Mouse (Mus musculus) MEL (cell line): Measurements from ENCODE around the gene Snrnp70. TPM values are rescaled to one million over a fixed set of nuclear protein-coding genes. Genes with fewer than 3 reads are reported as not detected.

Source experiments
- DNase-seq: peaks from one replicate; pipeline ENCODE4 v3.0.0; 2011; ENCODE audit warnings: low read depth, low spot score
- H3K27ac ChIP-seq: 2 replicates; pipeline ENCODE4 v1.5.1; 2012; ENCODE audit warnings: low read depth, mild to moderate bottlenecking, control low read depth, low read length, moderate library complexity; ENCODE audit not compliant: control insufficient read depth
- H3K27me3 ChIP-seq, 2 experiments: fragments of 150-350 bp in 1 of 2; sonication (generic) in 1 of 2; 2 replicates each; pipeline ENCODE4 v1.6.1; 2012; ENCODE audit warnings: low read length in 2 of 2, mild to moderate bottlenecking in 2 of 2, improper control_type of control experiment in 1 of 2, moderate library complexity in 1 of 2; ENCODE audit not compliant: insufficient read depth in 2 of 2, control insufficient read depth in 1 of 2
- H3K36me3 ChIP-seq, 2 experiments: 2 replicates each; pipeline ENCODE4 v1.6.1; 2012 to 2014; ENCODE audit warnings: low read length in 2 of 2, improper control_type of control experiment in 1 of 2, inconsistent platforms in 1 of 2, mild to moderate bottlenecking in 1 of 2; ENCODE audit not compliant: insufficient read depth in 2 of 2, control insufficient read depth in 1 of 2
- H3K4me1 ChIP-seq, 2 experiments: fragments of 150-350 bp in 1 of 2; sonication (generic) in 1 of 2; 2 replicates each; pipeline ENCODE4 v1.6.1; 2012; ENCODE audit warnings: low read length in 2 of 2, improper control_type of control experiment in 1 of 2, mild to moderate bottlenecking in 1 of 2; ENCODE audit not compliant: insufficient read depth in 2 of 2, control insufficient read depth in 1 of 2
- H3K4me3 ChIP-seq, 2 experiments: fragments of 150-350 bp in 1 of 2; sonication (generic) in 1 of 2; 2 replicates each; pipeline ENCODE4 v1.5.1; 2012; ENCODE audit warnings: low read depth in 2 of 2, low read length in 2 of 2, mild to moderate bottlenecking in 2 of 2, moderate library complexity in 2 of 2, control low read depth in 1 of 2, improper control_type of control experiment in 1 of 2; ENCODE audit not compliant: control insufficient read depth in 1 of 2, insufficient read depth in 1 of 2
- H3K79me2 ChIP-seq: 2 replicates; pipeline ENCODE4 v1.6.1; 2012; ENCODE audit warnings: mild to moderate bottlenecking, low read length, moderate library complexity; ENCODE audit not compliant: control insufficient read depth, poor library complexity, insufficient read depth
- H3K9ac ChIP-seq: 2 replicates; pipeline ENCODE4 v1.6.1; 2012; ENCODE audit warnings: low read depth, mild to moderate bottlenecking, control low read depth, low read length, moderate library complexity; ENCODE audit not compliant: control insufficient read depth, poor library complexity, severe bottlenecking
- H3K9me3 ChIP-seq: fragments of 150-350 bp; sonication (generic); replicated peaks from 2 replicates; pipeline ENCODE4 v1.6.1; 2012; ENCODE audit warnings: mild to moderate bottlenecking, low read length, improper control_type of control experiment, moderate library complexity; ENCODE audit not compliant: insufficient read depth
- BHLHE40 ChIP-seq: IDR thresholded peaks from 2 replicates; pipeline ENCODE4 v1.6.1; 2012; ENCODE audit warnings: low read depth, mild to moderate bottlenecking, inconsistent platforms, low read length, improper control_type of control experiment, borderline replicate concordance
- CHD1 ChIP-seq: IDR thresholded peaks from 2 replicates; pipeline ENCODE4 v1.6.1; 2012; ENCODE audit warnings: low read depth, mild to moderate bottlenecking, inconsistent platforms, low read length, improper control_type of control experiment
- CHD2 ChIP-seq: IDR thresholded peaks from 2 replicates; pipeline ENCODE4 v1.6.1; 2011; ENCODE audit warnings: low read length, improper control_type of control experiment
- CTCF ChIP-seq, 3 experiments: IDR thresholded peaks in 2 of 3; conservative IDR thresholded peaks in 1 of 3; 2 replicates each; pipeline ENCODE4 v1.5.1; 2011 to 2012; ENCODE audit warnings: low read length in 3 of 3, low read depth in 2 of 3, mild to moderate bottlenecking in 2 of 3, improper control_type of control experiment in 1 of 3, inconsistent platforms in 1 of 3, mixed read lengths in 1 of 3, moderate library complexity in 1 of 3; ENCODE audit not compliant: control insufficient read depth in 1 of 3, insufficient read depth in 1 of 3, poor library complexity in 1 of 3, severe bottlenecking in 1 of 3
- E2F4 ChIP-seq: IDR thresholded peaks from 2 replicates; pipeline ENCODE4 v1.6.1; 2011; ENCODE audit warnings: low read depth, low read length, improper control_type of control experiment, borderline replicate concordance
- ELF1 ChIP-seq: IDR thresholded peaks from 2 replicates; pipeline ENCODE4 v1.6.1; 2014; ENCODE audit warnings: low read depth, mild to moderate bottlenecking, inconsistent platforms, low read length, improper control_type of control experiment, moderate library complexity
- EP300 ChIP-seq, 2 experiments: IDR thresholded peaks; 2 replicates each; pipeline ENCODE4 v1.6.1; 2011; ENCODE audit warnings: improper control_type of control experiment in 2 of 2, low read length in 2 of 2, low read depth in 1 of 2, mild to moderate bottlenecking in 1 of 2
- ETS1 ChIP-seq: IDR thresholded peaks from 2 replicates; pipeline ENCODE4 v1.6.1; 2012; ENCODE audit warnings: low read depth, mild to moderate bottlenecking, inconsistent platforms, low read length, improper control_type of control experiment, moderate library complexity
- GABPA ChIP-seq: IDR thresholded peaks from 2 replicates; pipeline ENCODE4 v1.6.1; 2012; ENCODE audit warnings: low read depth, mild to moderate bottlenecking, inconsistent platforms, low read length, improper control_type of control experiment, moderate library complexity
- GATA1 ChIP-seq: IDR thresholded peaks from 2 replicates; pipeline ENCODE4 v1.6.1; 2011; ENCODE audit warnings: low read depth, low read length, improper control_type of control experiment
- HCFC1 ChIP-seq: IDR thresholded peaks from 2 replicates; pipeline ENCODE4 v1.6.1; 2012; ENCODE audit warnings: low read depth, mild to moderate bottlenecking, inconsistent platforms, low read length, improper control_type of control experiment, moderate library complexity
- JUND ChIP-seq: IDR thresholded peaks from 2 replicates; pipeline ENCODE4 v1.6.1; 2011; ENCODE audit warnings: low read depth, mild to moderate bottlenecking, improper control_type of control experiment, low read length
- KAT2A ChIP-seq: conservative IDR thresholded peaks from 2 replicates; pipeline ENCODE4 v1.6.1; 2012; ENCODE audit warnings: low read depth, low read length, improper control_type of control experiment, inconsistent platforms
- MAFK ChIP-seq: IDR thresholded peaks from 2 replicates; pipeline ENCODE4 v1.6.1; 2011; ENCODE audit warnings: low read depth, mild to moderate bottlenecking, low read length, improper control_type of control experiment, borderline replicate concordance
- MAZ ChIP-seq: IDR thresholded peaks from 2 replicates; pipeline ENCODE4 v1.6.1; 2012; ENCODE audit warnings: low read depth, mild to moderate bottlenecking, inconsistent platforms, low read length, improper control_type of control experiment
- MEF2A ChIP-seq: IDR thresholded peaks from 2 replicates; pipeline ENCODE4 v1.6.1; 2014; ENCODE audit warnings: low read depth, mild to moderate bottlenecking, inconsistent platforms, low read length, improper control_type of control experiment; ENCODE audit not compliant: poor library complexity, insufficient replicate concordance, severe bottlenecking; ENCODE audit errors: extremely low read depth
- MXI1 ChIP-seq: IDR thresholded peaks from 2 replicates; pipeline ENCODE4 v1.6.1; 2011; ENCODE audit warnings: mild to moderate bottlenecking, low read depth, low read length, improper control_type of control experiment
- MYB ChIP-seq: IDR thresholded peaks from 2 replicates; pipeline ENCODE4 v1.6.1; 2011; ENCODE audit warnings: mild to moderate bottlenecking, low read depth, low read length, improper control_type of control experiment
- MYC ChIP-seq: IDR thresholded peaks from 2 replicates; pipeline ENCODE4 v1.6.1; 2011; ENCODE audit warnings: low read depth, mild to moderate bottlenecking, low read length, improper control_type of control experiment, moderate library complexity
- NELFE ChIP-seq: IDR thresholded peaks from 2 replicates; pipeline ENCODE4 v1.6.1; 2011; ENCODE audit warnings: low read depth, low read length, improper control_type of control experiment
- POLR2A ChIP-seq, 2 experiments: IDR thresholded peaks; 2 replicates each; pipeline ENCODE4 v1.6.1; 2011 to 2012; ENCODE audit warnings: low read length in 2 of 2, mild to moderate bottlenecking in 2 of 2, control low read depth in 1 of 2, improper control_type of control experiment in 1 of 2, low read depth in 1 of 2, moderate library complexity in 1 of 2; ENCODE audit not compliant: control insufficient read depth in 1 of 2, insufficient read depth in 1 of 2, poor library complexity in 1 of 2
- POLR2AphosphoS2 ChIP-seq: IDR thresholded peaks from 2 replicates; pipeline ENCODE4 v1.6.1; 2011; ENCODE audit warnings: low read length, improper control_type of control experiment
- POLR2AphosphoS5 ChIP-seq: IDR thresholded peaks from 2 replicates; pipeline ENCODE4 v1.6.1; 2012; ENCODE audit warnings: low read depth, borderline replicate concordance, mild to moderate bottlenecking, inconsistent platforms, low read length, moderate library complexity, mixed read lengths
- RAD21 ChIP-seq: IDR thresholded peaks from 2 replicates; pipeline ENCODE4 v1.6.1; 2011; ENCODE audit warnings: mild to moderate bottlenecking, low read depth, low read length, improper control_type of control experiment
- RCOR1 ChIP-seq: IDR thresholded peaks from 2 replicates; pipeline ENCODE4 v1.6.1; 2012; ENCODE audit warnings: low read depth, mild to moderate bottlenecking, inconsistent platforms, low read length, improper control_type of control experiment
- SIN3A ChIP-seq: IDR thresholded peaks from 2 replicates; pipeline ENCODE4 v1.6.1; 2012; ENCODE audit warnings: low read length, improper control_type of control experiment, inconsistent platforms
- SMC3 ChIP-seq: IDR thresholded peaks from 2 replicates; pipeline ENCODE4 v1.6.1; 2011; ENCODE audit warnings: low read depth, low read length, improper control_type of control experiment
- TAL1 ChIP-seq: IDR thresholded peaks from 2 replicates; pipeline ENCODE4 v1.6.1; 2012; ENCODE audit warnings: mild to moderate bottlenecking, inconsistent platforms, low read length, moderate library complexity, mixed read lengths
- TBP ChIP-seq: IDR thresholded peaks from 2 replicates; pipeline ENCODE4 v1.8.0; 2011; ENCODE audit warnings: low read depth, low read length, improper control_type of control experiment
- TCF12 ChIP-seq: IDR thresholded peaks from 2 replicates; pipeline ENCODE4 v1.6.1; 2014; ENCODE audit warnings: low read depth, mild to moderate bottlenecking, inconsistent platforms, low read length, improper control_type of control experiment, moderate library complexity
- UBTF ChIP-seq: IDR thresholded peaks from 2 replicates; pipeline ENCODE4 v1.6.1; 2012; ENCODE audit warnings: low read depth, mild to moderate bottlenecking, inconsistent platforms, low read length, improper control_type of control experiment, moderate library complexity, borderline replicate concordance; ENCODE audit not compliant: insufficient read depth
- USF2 ChIP-seq, 2 experiments: IDR thresholded peaks; 2 replicates each; pipeline ENCODE4 v1.6.1; 2011 to 2012; ENCODE audit warnings: improper control_type of control experiment in 2 of 2, low read length in 2 of 2, borderline replicate concordance in 1 of 2, inconsistent platforms in 1 of 2, low read depth in 1 of 2, mild to moderate bottlenecking in 1 of 2; ENCODE audit not compliant: insufficient read depth in 1 of 2
- ZC3H11A ChIP-seq: IDR thresholded peaks from 2 replicates; pipeline ENCODE4 v1.6.1; 2012; ENCODE audit warnings: low read depth, mild to moderate bottlenecking, inconsistent platforms, low read length, improper control_type of control experiment
- ZKSCAN1 ChIP-seq: IDR thresholded peaks from 2 replicates; pipeline ENCODE4 v1.6.1; 2012; ENCODE audit warnings: low read depth, mild to moderate bottlenecking, inconsistent platforms, low read length, improper control_type of control experiment, moderate library complexity
- ZMIZ1 ChIP-seq: IDR thresholded peaks from 2 replicates; pipeline ENCODE4 v1.6.1; 2012; ENCODE audit warnings: low read depth, mild to moderate bottlenecking, inconsistent platforms, low read length, improper control_type of control experiment, moderate library complexity
- ZNF384 ChIP-seq: IDR thresholded peaks from 2 replicates; pipeline ENCODE4 v1.6.1; 2012; ENCODE audit warnings: low read depth, mild to moderate bottlenecking, inconsistent platforms, low read length, improper control_type of control experiment
- polyA plus RNA-seq, 2 experiments: library from polyadenylated mRNA; stranded (reverse) in 1 of 2; unstranded in 1 of 2; fragments of >175 nt in 1 of 2; fragments of >200 nt in 1 of 2; gene quantifications; 2 replicates each; pipeline versions ENCODE4 v1.2.1 to v1.2.4; 2012; ENCODE audit warnings: low replicate concordance in 2 of 2, low read depth in 1 of 2; ENCODE audit not compliant: insufficient read length in 2 of 2, insufficient read depth in 1 of 2, missing spikeins in 1 of 2
- total RNA-seq: library from RNA; depleted of rRNA; stranded (reverse); fragments of 300-350 nt; gene quantifications from 2 replicates; pipeline ENCODE4 v1.2.3, GENCODE M21; 2012

Snrnp70 gene
- total and polyA plus RNA-seq, 3 experiments = 272 to 1,478 (median 588) TPM

GRCm38 (mm10) chr7:45339410-45340065, 56.0 kb downstream of the Snrnp70 start:
- no peaks in the 10 kb centered on the region for H3K27me3 ChIP-seq
- peaks cover 6 to 24% of the 10 kb centered on the region in 2 experiments for H3K4me1 ChIP-seq
- H3K36me3 ChIP-seq = peaks cover 0 to 5% of the 10 kb centered on the region in 2 experiments; a peak in 1 of 4 replicates
- TF ChIP-seq CHD1 (peak; percentile 99), SIN3A (peak; percentile 64; the same call in 1 of the 2 replicates), CTCF (IDR thresholded peaks at IDR 0.05 in 2 of 3, conservative IDR thresholded peaks at IDR 0.05 in 1 of 3; ENCODE audit: control insufficient read depth in 1 of 3, insufficient read depth in 1 of 3, low read depth in 2 of 3, low read length in 3 of 3, poor library complexity in 1 of 3, severe bottlenecking in 1 of 3) (0 out of 6 replicates have a peak, but pooled peaks of 1 of the 3 experiments have one; percentile 4), TBP (peak; percentile 65), POLR2AphosphoS2 (peak; percentile 72; the same call in 1 of the 2 replicates), BHLHE40 (no peak), MYB (no peak), USF2 (IDR thresholded peaks at IDR 0.05; ENCODE audit: borderline replicate concordance in 1 of 2, insufficient read depth in 1 of 2, low read depth in 1 of 2, low read length in 2 of 2) (no peak), ETS1 (no peak), SMC3 (no peak), TAL1 (no peak), ZC3H11A (no peak), TCF12 (no peak; the same call in 1 of the 2 replicates), POLR2A (IDR thresholded peaks at IDR 0.05; ENCODE audit: control insufficient read depth in 1 of 2, insufficient read depth in 1 of 2, low read depth in 1 of 2, low read length in 2 of 2, poor library complexity in 1 of 2) (peak in 1 of 2 experiments; percentile 70; a peak in 2 of 4 replicates), MAZ (peak; percentile 52; the same call in 1 of the 2 replicates), MEF2A (no peak), RCOR1 (no peak), UBTF (no peak), GABPA (no peak), MAFK (no peak), RAD21 (no peak), POLR2AphosphoS5 (no peak), EP300 (IDR thresholded peaks at IDR 0.05; ENCODE audit: low read depth in 1 of 2, low read length in 2 of 2) (0 out of 4 replicates have a peak, but pooled peaks of 1 of the 2 experiments have one; percentile 12), ZKSCAN1 (no peak), ELF1 (no peak), JUND (no peak), MXI1 (peak; percentile 51; the same call in 1 of the 2 replicates), CHD2 (no peak), MYC (peak; percentile 56; the same call in 1 of the 2 replicates), KAT2A (no peak), NELFE (no peak; the same call in 1 of the 2 replicates), GATA1 (no peak), E2F4 (peak; percentile 64; the same call in 1 of the 2 replicates), ZNF384 (no peak), ZMIZ1 (peak; percentile 56; the same call in 1 of the 2 replicates), HCFC1 (peak; percentile 74)
- H3K79me2 ChIP-seq = no peaks in the 10 kb centered on the region; the same call in 1 of the 2 replicates
- DNase-seq = peak; percentile 89
- H3K9ac ChIP-seq = peak overlapping the region; percentile 67
- peak overlapping the region; percentile 53 to 64 for H3K4me3 ChIP-seq
- H3K27ac ChIP-seq = peak overlapping the region; percentile 27; the same call in 1 of the 2 replicates
- no peaks in the 10 kb centered on the region for H3K9me3 ChIP-seq
